Mouse (Mus musculus) kidney, adult 2 months (tissue): ENCODE measurements around the gene H1foo.

Source experiments
- CTCF ChIP-seq: fragments of 200-500 bp; conservative IDR thresholded peaks from 2 replicates; pipeline ENCODE4 v1.5.1; 2011; ENCODE audit warnings: low read depth, mild to moderate bottlenecking, control low read depth, low read length, moderate library complexity, mixed read lengths; ENCODE audit not compliant: insufficient read depth, insufficient read length
- POLR2A ChIP-seq: fragments of 200-500 bp; IDR thresholded peaks from one replicate; pipeline ENCODE4 v1.6.1; 2011; ENCODE audit warnings: low read depth, low read length, control low read depth

- no peak for TF ChIP-seq CTCF
- no peak for TF ChIP-seq POLR2A
These were observed 12.9 kb downstream of the H1foo start for GRCm38 (mm10) chr6:115957681-115958080.
